ENCODE assay signal across 8 mouse cellular contexts in genomic region chr11:88009542-88010190, GRCm38 (mm10). TPM values are rescaled to one million over a fixed set of nuclear protein-coding genes. Genes with fewer than 3 reads are reported as not detected.
DNase-seq lines count a peak whose midpoint lies in the region; ATAC-seq and TF ChIP-seq lines count a peak whose summit lies in the region.

No protein-coding gene starts in this region.

- no peak for DNase-seq in kidney, postnatal 0 days (ENCODE audit: low spot score)
- DNase-seq in kidney, adult 11 months, result no peak
- peak; percentile 12 for DNase-seq in embryonic facial prominence, embryonic 10.5 days (ENCODE audit: low spot score)
- peak; percentile 13 to 18 for DNase-seq in heart, postnatal 36 days
- peak; percentile 44 to 77 for DNase-seq in left cerebral cortex, postnatal 25 days (ENCODE audit: low spot score in 2 of 2)
- peak; percentile 24 for DNase-seq in retina, embryonic 14.5 days (ENCODE audit: low spot score)
- DNase-seq in B cell, adult 2 months, result no peak
- no peak for DNase-seq in spleen, postnatal 4 days (ENCODE audit: low spot score in 2 of 2)

- H3K4me2 ChIP-seq in kidney, postnatal 0 days (ENCODE audit: low read length), result peak overlapping the region; percentile 37

- H3K9me3 ChIP-seq in kidney, postnatal 0 days (replicated peaks; ENCODE audit: low read length), result no peaks in the 10 kb centered on the region
- H3K9me3 ChIP-seq in embryonic facial prominence, embryonic 10.5 days, result no peaks in the 10 kb centered on the region

- H3K4me1 ChIP-seq in kidney, postnatal 0 days (replicated peaks; ENCODE audit: insufficient read depth, low read length), result peaks cover 5% of the 10 kb centered on the region; the same call in 1 of the 2 replicates
- peaks cover 18% of the 10 kb centered on the region for H3K4me1 ChIP-seq in embryonic facial prominence, embryonic 10.5 days

- WGBS in kidney, postnatal 0 days, result 18% methylated on average over 16 of the region's 16 CpGs
- WGBS in embryonic facial prominence, embryonic 10.5 days, result 23% methylated on average over 16 of the region's 16 CpGs

- intact Hi-C loops in heart, postnatal 36 days (cut with DNase I), result no loop called here
- intact Hi-C loops in left cerebral cortex, postnatal 25 days (cut with DNase I), result no loop called here

- H3K36me3 ChIP-seq in kidney, postnatal 0 days (ENCODE audit: insufficient read depth, low read length), result no peaks in the 10 kb centered on the region
- no peaks in the 10 kb centered on the region for H3K36me3 ChIP-seq in embryonic facial prominence, embryonic 10.5 days (replicated peaks)

- no peak for TF ChIP-seq CTCF in kidney, postnatal 0 days (IDR thresholded peaks at IDR 0.05; ENCODE audit: low read depth)

- H3K27ac ChIP-seq in kidney, postnatal 0 days, result no peak overlapping the region
- peak overlapping the region; percentile 40; the same call in 1 of the 2 replicates for H3K27ac ChIP-seq in embryonic facial prominence, embryonic 10.5 days (replicated peaks)

- no peaks in the 10 kb centered on the region for H3K27me3 ChIP-seq in kidney, postnatal 0 days (ENCODE audit: insufficient read depth, low read length)
- H3K27me3 ChIP-seq in embryonic facial prominence, embryonic 10.5 days (replicated peaks; ENCODE audit: low read depth, poor library complexity, severe bottlenecking), result peaks cover 9% of the 10 kb centered on the region

- no peak for ATAC-seq in kidney, postnatal 0 days (replicated peaks; ENCODE audit: low FRiP score, low read depth)

- no peak overlapping the region for H3K9ac ChIP-seq in kidney, postnatal 0 days (ENCODE audit: low read depth, low read length)

- no peak overlapping the region for H3K4me3 ChIP-seq in kidney, postnatal 0 days (replicated peaks; ENCODE audit: low read depth, low read length)
- H3K4me3 ChIP-seq in embryonic facial prominence, embryonic 10.5 days, result peak overlapping the region; percentile 36; the same call in 1 of the 2 replicates

RNA-seq across cellular contexts. Expression of gene Dynll2, which starts 22.3 kb away (rescaled TPM):
- polyA plus RNA-seq in kidney, postnatal 0 days (2015; fragmentation: Nextera tagmentation; extraction: Ambion mirVana), result 24.0 and 24.7 TPM in 2 replicates
- 27.0 and 28.2 TPM in 2 replicates for polyA plus RNA-seq in embryonic facial prominence, embryonic 10.5 days (2016; fragmentation: Nextera tagmentation; extraction: Ambion mirVana)
- total RNA-seq in heart, postnatal 36 days (2021), result 100 to 1,000 TPM; 340 to 392 TPM
- 100 to 1,000 TPM; 580 to 594 TPM for total RNA-seq in left cerebral cortex, postnatal 25 days (2021)

RNA-seq across cellular contexts. Expression of gene Srsf1, which starts 37.5 kb away (rescaled TPM):
- 187 and 206 TPM in 2 replicates for polyA plus RNA-seq in kidney, postnatal 0 days (2015; fragmentation: Nextera tagmentation; extraction: Ambion mirVana)
- polyA plus RNA-seq in embryonic facial prominence, embryonic 10.5 days (2016; fragmentation: Nextera tagmentation; extraction: Ambion mirVana), result 402 and 405 TPM in 2 replicates
- total RNA-seq in heart, postnatal 36 days (2021), result 10 to 100 TPM; 80.2 to 99.7 TPM
- 100 to 1,000 TPM; 177 to 190 TPM for total RNA-seq in left cerebral cortex, postnatal 25 days (2021)

RNA-seq across cellular contexts. Expression of gene Vezf1, which starts 58.4 kb away (rescaled TPM):
- 38.8 and 39.8 TPM in 2 replicates for polyA plus RNA-seq in kidney, postnatal 0 days (2015; fragmentation: Nextera tagmentation; extraction: Ambion mirVana)
- polyA plus RNA-seq in embryonic facial prominence, embryonic 10.5 days (2016; fragmentation: Nextera tagmentation; extraction: Ambion mirVana), result 59.4 and 60.0 TPM in 2 replicates
- total RNA-seq in heart, postnatal 36 days (2021), result 10 to 100 TPM; 45.0 to 46.7 TPM
- total RNA-seq in left cerebral cortex, postnatal 25 days (2021), result 10 to 100 TPM; 23.6 to 25.8 TPM

Comparison
In these comparisons a context has a peak if more than half of its experiments do, and no peak if none do; other contexts are left out.
1. DNase-seq: peak in embryonic facial prominence, embryonic 10.5 days (single experiment), heart, postnatal 36 days (2 of 2), left cerebral cortex, postnatal 25 days (2 of 2) and retina, embryonic 14.5 days (single experiment); none in kidney, postnatal 0 days (single experiment), kidney, adult 11 months (single experiment), B cell, adult 2 months (0 of 2) and spleen, postnatal 4 days (0 of 2).